21 mouse cellular contexts compared by ENCODE assay signal in the genomic region with DNA sequence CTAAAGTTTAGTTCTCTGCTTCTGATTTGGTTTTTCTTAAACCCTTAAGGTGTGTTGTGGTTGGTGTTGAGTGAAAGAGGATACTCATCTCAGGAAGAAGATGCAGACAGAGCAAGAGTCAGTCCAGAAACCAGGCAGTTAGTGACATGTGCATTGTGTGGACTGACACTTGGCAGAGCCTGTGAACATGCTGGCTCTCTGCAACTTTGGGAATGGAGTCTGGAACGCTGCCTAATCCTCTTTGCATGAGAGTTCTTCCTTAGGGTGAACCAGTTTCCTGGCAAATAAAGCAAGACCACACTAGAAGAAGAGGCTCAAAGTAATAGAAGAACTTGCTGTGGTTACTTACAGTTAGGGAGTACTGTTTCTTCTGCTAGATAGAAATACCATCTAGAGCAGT.
A peak's percentile ranks its signal among the peaks of the same experiment; 100 is the strongest.
DNase-seq lines count a peak whose midpoint lies in the region; ATAC-seq and TF ChIP-seq lines count a peak whose summit lies in the region.
"Had no signal": no experiment of that assay in that cellular context is flagged by ENCODE, and none has a peak within 500 bp of the region (broad histone marks: within the 10 kb centered on the region; RNA-seq: fewer than 3 reads in every experiment).

No protein-coding gene starts in this region.

- no peaks in the 10 kb centered on the region for H3K9me3 ChIP-seq in hindbrain, embryonic 16.5 days (ENCODE audit: control insufficient read depth, low read length)
- H3K9me3 ChIP-seq in hindbrain, embryonic 14.5 days (ENCODE audit: control insufficient read depth, low read length) = no peaks in the 10 kb centered on the region
- H3K9me3 ChIP-seq in lung, postnatal 0 days (ENCODE audit: low read length) = no peaks in the 10 kb centered on the region
- H3K9me3 ChIP-seq: midbrain, embryonic 13.5 days; neural tube, embryonic 15.5 days; stomach, embryonic 15.5 days had no signal

- no peak overlapping the region for H3K4me2 ChIP-seq in hindbrain, embryonic 16.5 days (ENCODE audit: low read length)
- no peak overlapping the region for H3K4me2 ChIP-seq in hindbrain, embryonic 14.5 days (replicated peaks)
- H3K4me2 ChIP-seq in lung, postnatal 0 days (replicated peaks; ENCODE audit: low read depth, low read length) = no peak overlapping the region
- H3K4me2 ChIP-seq: midbrain, embryonic 13.5 days; neural tube, embryonic 15.5 days; stomach, embryonic 15.5 days had no signal

- WGBS in hindbrain, embryonic 16.5 days = 65% methylated on average over 1 of the region's 1 CpGs
- WGBS in hindbrain, embryonic 14.5 days = 68% methylated on average over 1 of the region's 1 CpGs
- 57% methylated on average over 1 of the region's 1 CpGs for WGBS in lung, postnatal 0 days

- no peak overlapping the region for H3K9ac ChIP-seq in hindbrain, embryonic 16.5 days (ENCODE audit: low read depth, low read length)
- H3K9ac ChIP-seq in hindbrain, embryonic 14.5 days = no peak overlapping the region
- H3K9ac ChIP-seq in lung, postnatal 0 days (replicated peaks; ENCODE audit: low read depth) = no peak overlapping the region
- H3K9ac ChIP-seq: liver, embryonic 14.5 days; midbrain, embryonic 13.5 days; neural tube, embryonic 15.5 days; stomach, embryonic 15.5 days had no signal

- no peaks in the 10 kb centered on the region for H3K4me1 ChIP-seq in hindbrain, embryonic 16.5 days (ENCODE audit: control insufficient read depth, insufficient read depth, low read depth, low read length)
- no peaks in the 10 kb centered on the region for H3K4me1 ChIP-seq in hindbrain, embryonic 14.5 days (replicated peaks; ENCODE audit: control insufficient read depth, insufficient read depth, low read length)
- no peaks in the 10 kb centered on the region for H3K4me1 ChIP-seq in lung, postnatal 0 days (ENCODE audit: insufficient read depth, low read depth, low read length)
- H3K4me1 ChIP-seq: midbrain, embryonic 13.5 days; neural tube, embryonic 15.5 days; stomach, embryonic 15.5 days had no signal

- no peak for TF ChIP-seq POLR2A in brain, embryonic 14.5 days (IDR thresholded peaks at IDR 0.05; ENCODE audit: borderline replicate concordance, extremely low read depth, insufficient read depth, insufficient read length, poor library complexity, severe bottlenecking)

- no peak for TF ChIP-seq EP300 in lung, postnatal 0 days (IDR thresholded peaks at IDR 0.05)

- H3K27ac ChIP-seq in hindbrain, embryonic 16.5 days (ENCODE audit: low read depth, low read length) = no peak overlapping the region
- no peak overlapping the region for H3K27ac ChIP-seq in hindbrain, embryonic 14.5 days
- H3K27ac ChIP-seq in lung, postnatal 0 days (ENCODE audit: low read length) = no peak overlapping the region
- H3K27ac ChIP-seq: liver, embryonic 14.5 days; midbrain, embryonic 13.5 days; neural tube, embryonic 15.5 days; stomach, embryonic 15.5 days had no signal

- peak; percentile 12 to 35 for DNase-seq in cerebellum, postnatal 25 days
- DNase-seq in cerebellum, adult 11-12 months = no peak
- no peak for DNase-seq in hindbrain, embryonic 14.5 days (ENCODE audit: low spot score)
- DNase-seq in lung, postnatal 10 days = peak; percentile 31
- DNase-seq in lung, postnatal 0 days (ENCODE audit: low spot score) = no peak
- peak; percentile 63 for DNase-seq in brain, embryonic 14.5 days (ENCODE audit: low read depth)
- DNase-seq: adrenal gland, postnatal 14 days; cerebellum, adult 9-10 months; gastrocnemius, postnatal 14 days; heart, postnatal 14 days; kidney, adult 9 months; kidney, postnatal 10 days; layer of hippocampus, postnatal 36 days; liver; right cerebral cortex, postnatal 25 days had no signal

- ATAC-seq in hindbrain, embryonic 16.5 days = peak; percentile 61; the same call in 1 of the 2 replicates
- no peak for ATAC-seq in hindbrain, embryonic 14.5 days (ENCODE audit: low FRiP score)
- no peak for ATAC-seq in lung, postnatal 0 days
- ATAC-seq: intestine, postnatal 0 days; midbrain, embryonic 13.5 days had no signal

- H3K4me3 ChIP-seq in hindbrain, embryonic 16.5 days (ENCODE audit: low read length) = no peak overlapping the region
- H3K4me3 ChIP-seq in hindbrain, embryonic 14.5 days (replicated peaks; ENCODE audit: low read length) = no peak overlapping the region
- H3K4me3 ChIP-seq in lung, postnatal 0 days (ENCODE audit: low read depth, low read length) = no peak overlapping the region
- H3K4me3 ChIP-seq: midbrain, embryonic 13.5 days; neural tube, embryonic 15.5 days; stomach, embryonic 15.5 days had no signal

- no peaks in the 10 kb centered on the region for H3K27me3 ChIP-seq in hindbrain, embryonic 16.5 days (replicated peaks; ENCODE audit: control insufficient read depth, insufficient read depth, low read length)
- H3K27me3 ChIP-seq in hindbrain, embryonic 14.5 days (ENCODE audit: control insufficient read depth, insufficient read depth, low read length) = no peaks in the 10 kb centered on the region
- H3K27me3 ChIP-seq in lung, postnatal 0 days (replicated peaks; ENCODE audit: insufficient read depth, low read length) = no peaks in the 10 kb centered on the region
- H3K27me3 ChIP-seq: midbrain, embryonic 13.5 days; neural tube, embryonic 15.5 days; stomach, embryonic 15.5 days had no signal

- TF ChIP-seq CTCF in lung, postnatal 0 days (IDR thresholded peaks at IDR 0.05) = no peak
- no peak for TF ChIP-seq CTCF in brain, embryonic 14.5 days (IDR thresholded peaks at IDR 0.05; ENCODE audit: borderline replicate concordance, extremely low read depth, insufficient read depth, insufficient read length)

- H3K36me3 ChIP-seq in hindbrain, embryonic 16.5 days (ENCODE audit: control insufficient read depth, insufficient read depth, low read length) = no peaks in the 10 kb centered on the region
- no peaks in the 10 kb centered on the region for H3K36me3 ChIP-seq in hindbrain, embryonic 14.5 days (replicated peaks; ENCODE audit: control insufficient read depth, insufficient read depth)
- H3K36me3 ChIP-seq in lung, postnatal 0 days (ENCODE audit: insufficient read depth, low read length) = no peaks in the 10 kb centered on the region
- H3K36me3 ChIP-seq: midbrain, embryonic 13.5 days; neural tube, embryonic 15.5 days; stomach, embryonic 15.5 days had no signal

Comparison
In these comparisons a context has a peak if more than half of its experiments do, and no peak if none do; other contexts are left out.
1. DNase-seq: peak in cerebellum, postnatal 25 days (2 of 2), lung, postnatal 10 days (single experiment) and brain, embryonic 14.5 days (single experiment); none in cerebellum, adult 11-12 months (single experiment), hindbrain, embryonic 14.5 days (single experiment) and lung, postnatal 0 days (single experiment).